Mouse (Mus musculus): Measurements from ENCODE around the gene Ccdc28b.

GRCm38 (mm10) chr4:129662255-129662813 lies 38.6 kb upstream of the Ccdc28b start:
- TF ChIP-seq CTCF (IDR thresholded peaks at IDR 0.05; ENCODE audit: control insufficient read depth, insufficient read depth, low read length) (no peak), POLR2A (IDR thresholded peaks at IDR 0.05; ENCODE audit: borderline replicate concordance, control insufficient read depth, low read depth, low read length) (no peak)
